Mouse (Mus musculus): ENCODE data around the gene Apcs. TPM values are rescaled to one million over a fixed set of nuclear protein-coding genes. Genes with fewer than 3 reads are reported as not detected.

The Apcs gene
- polyA plus RNA-seq, 1 experiment from 2014 or later: not detected

Other genes with a start within 250 kb of the Apcs start
- gene Crp, start 197.0 kb downstream of the Apcs start, polyA plus RNA-seq (2015; fragmentation: Nextera tagmentation; extraction: Ambion mirVana): 0.77 and 0.98 TPM in 2 replicates
- not detected in 2 replicates for gene Olfr16, start 55.4 kb upstream of the Apcs start, polyA plus RNA-seq (2015; fragmentation: Nextera tagmentation; extraction: Ambion mirVana)
- not detected in 2 replicates for gene Olfr1408, start 242.3 kb upstream of the Apcs start, polyA plus RNA-seq (2015; fragmentation: Nextera tagmentation; extraction: Ambion mirVana)